Mouse (Mus musculus) lung, embryonic 14.5 days (tissue): ENCODE measurements around the gene Abl2. TPM values are rescaled to one million over a fixed set of nuclear protein-coding genes. Genes with fewer than 3 reads are reported as not detected.

Experiments
- ATAC-seq: fragments of 200-750 bp; cut with Nextera tagmentation; 2 replicates; pipeline ENCODE4 v1.8.0; 2017; ENCODE audit warnings: mild to moderate bottlenecking, moderate TSS enrichment, moderate library complexity; ENCODE audit not compliant: insufficient read depth
- DNase-seq: peaks from one replicate; pipeline ENCODE4 v3.0.0-alpha.2; 2015
- H3K27ac ChIP-seq: fragments of 300-500 bp; sonication (generic); 2 replicates; pipeline ENCODE4 v1.5.1; 2014; ENCODE audit warnings: low read depth, mild to moderate bottlenecking, moderate library complexity
- H3K27me3 ChIP-seq: fragments of 300-500 bp; sonication (generic); 2 replicates; pipeline ENCODE4 v1.6.1; 2014; ENCODE audit warnings: low read length, control low read depth; ENCODE audit not compliant: insufficient read depth
- H3K36me3 ChIP-seq: fragments of 300-500 bp; sonication (generic); 2 replicates; pipeline ENCODE4 v1.6.1; 2014; ENCODE audit warnings: control low read depth; ENCODE audit not compliant: insufficient read depth
- H3K4me1 ChIP-seq: fragments of 300-500 bp; sonication (generic); 2 replicates; pipeline ENCODE4 v1.6.1; 2014; ENCODE audit warnings: antibody characterized with exemption, control low read depth; ENCODE audit not compliant: insufficient read depth
- H3K4me2 ChIP-seq: fragments of 300-500 bp; sonication (generic); 2 replicates; pipeline ENCODE4 v1.6.1; 2014; ENCODE audit warnings: mild to moderate bottlenecking
- H3K4me3 ChIP-seq: fragments of 300-500 bp; sonication (generic); 2 replicates; pipeline ENCODE4 v1.5.1; 2014; ENCODE audit warnings: low read depth, low read length
- H3K9ac ChIP-seq: fragments of 300-500 bp; sonication (generic); 2 replicates; pipeline ENCODE4 v1.6.1; 2014
- H3K9me3 ChIP-seq: fragments of 300-500 bp; sonication (generic); 2 replicates; pipeline ENCODE4 v1.6.1; 2016; ENCODE audit warnings: low read depth, low read length, control low read depth
- CTCF ChIP-seq: IDR thresholded peaks from 2 replicates; pipeline ENCODE4 v1.5.1; 2016; ENCODE audit warnings: antibody characterized with exemption, low read depth
- WGBS: fragments of 180-500 bp; shearing (Covaris S2); extraction: QIAGEN DNeasy Blood & Tissue Kit; methylation state at CpG from one replicate; pipeline ENCODE4 v1.1.7; 2014; 5-methylcytosine and 5-hydroxymethylcytosine counted together
- polyA plus RNA-seq: library from polyadenylated mRNA; unstranded; fragments of >200 nt; fragmentation: Nextera tagmentation; extraction: Ambion mirVana; gene quantifications from 2 replicates; pipeline ENCODE4 v1.2.1, GENCODE M21; 2014

Gene Abl2
- polyA plus RNA-seq, 1 experiment from 2014 or later, result 6.2 TPM

DNA sequence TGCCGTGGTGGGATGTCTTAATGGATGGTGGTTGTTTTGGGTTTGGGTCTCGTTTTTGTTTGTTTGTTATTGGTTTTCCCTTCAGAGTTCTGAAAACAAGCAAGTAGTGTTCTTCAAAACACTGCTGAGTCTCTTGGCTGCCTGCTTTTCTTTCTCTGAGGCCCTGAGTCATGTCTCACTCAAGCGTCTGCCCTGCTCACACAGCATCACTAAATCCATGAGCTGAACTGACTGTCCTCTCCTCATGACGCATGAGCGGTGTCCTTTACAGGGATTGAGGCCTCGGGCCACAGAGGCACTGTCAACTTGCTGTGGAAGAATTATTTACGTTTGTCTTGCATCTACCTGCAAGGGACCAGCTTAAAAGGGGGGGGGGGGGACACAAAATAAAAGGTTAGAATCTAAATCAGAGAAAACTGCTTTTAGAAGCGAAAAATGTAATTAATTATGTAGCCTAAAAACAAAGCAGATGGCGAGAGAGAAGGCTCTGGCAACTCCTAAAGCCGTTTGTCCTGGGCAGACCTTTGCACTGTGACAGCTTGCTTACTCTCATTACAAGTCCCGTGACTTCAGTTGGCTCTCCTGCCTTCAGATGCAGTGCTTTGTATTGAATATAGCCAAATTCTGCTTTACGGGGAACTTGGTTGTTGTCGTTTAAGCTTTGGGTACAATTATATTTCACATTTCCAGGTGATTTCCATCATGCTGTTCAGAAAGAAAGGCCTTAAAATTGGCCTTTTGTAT lies 86.4 kb downstream of the Abl2 start:
- Histone ChIP-seq H3K4me1 (no peaks in the 10 kb centered on the region), H3K4me3 (no peak overlapping the region), H3K9ac (no peak overlapping the region), H3K9me3 (no peaks in the 10 kb centered on the region), H3K36me3 (peaks cover 52% of the 10 kb centered on the region), H3K27ac (no peak overlapping the region), H3K4me2 (no peak overlapping the region), H3K27me3 (no peaks in the 10 kb centered on the region)
- WGBS, result 72% methylated on average over 13 of the region's 13 CpGs
- DNase-seq, result no peak
- ATAC-seq, result no peak
- no peak for TF ChIP-seq CTCF

DNA sequence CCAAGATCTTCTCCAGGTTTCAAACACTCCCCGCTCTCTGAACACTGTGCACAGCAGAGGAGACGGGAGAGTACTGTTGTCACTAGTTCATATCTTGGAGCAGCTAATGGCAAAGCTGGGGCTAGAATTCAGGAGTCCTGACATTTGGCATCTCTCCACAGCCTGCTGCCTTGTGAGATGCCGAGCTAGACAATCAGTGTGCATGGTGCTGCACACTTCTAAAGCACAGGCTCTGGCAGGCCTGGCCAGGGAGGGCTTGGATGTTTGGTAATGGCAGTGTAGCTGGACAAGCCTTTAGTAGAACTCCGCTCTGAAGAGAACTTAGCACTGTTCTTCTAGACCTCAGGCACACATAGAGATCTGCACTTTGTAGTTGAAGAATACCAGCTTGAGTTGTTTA lies 87.4 kb downstream of the Abl2 start:
- TF ChIP-seq CTCF, result no peak
- Histone ChIP-seq H3K4me3 (no peak overlapping the region), H3K4me1 (no peaks in the 10 kb centered on the region), H3K27me3 (no peaks in the 10 kb centered on the region), H3K9ac (no peak overlapping the region), H3K36me3 (peaks cover 45% of the 10 kb centered on the region), H3K4me2 (no peak overlapping the region), H3K27ac (no peak overlapping the region), H3K9me3 (no peaks in the 10 kb centered on the region)
- DNase-seq, result no peak
- no peak for ATAC-seq
- 75% methylated on average over 4 of the region's 4 CpGs for WGBS

DNA sequence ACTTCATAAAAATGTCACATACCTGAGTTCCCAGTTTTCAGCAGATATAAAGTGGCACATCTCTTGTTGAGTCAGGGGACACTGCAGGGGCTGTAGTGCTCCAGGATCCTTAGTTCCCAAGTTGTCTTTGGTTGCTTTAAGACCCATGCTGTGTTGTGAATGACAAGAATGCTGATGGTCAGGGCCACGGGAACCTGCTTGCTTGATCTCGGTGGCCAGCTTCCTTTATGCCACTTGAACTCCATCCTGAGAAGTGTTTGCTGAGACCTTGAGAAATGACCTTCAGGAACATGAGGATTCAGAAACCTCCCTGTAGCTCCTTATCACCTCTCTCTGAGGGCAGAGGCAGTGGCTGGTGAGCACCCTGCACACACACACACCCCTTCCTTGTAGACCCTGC lies 90.1 kb downstream of the Abl2 start:
- Histone ChIP-seq H3K27ac (no peak overlapping the region), H3K4me3 (no peak overlapping the region), H3K36me3 (peaks cover 18% of the 10 kb centered on the region; the same call in 1 of the 2 replicates), H3K9me3 (no peaks in the 10 kb centered on the region), H3K9ac (no peak overlapping the region), H3K4me2 (no peak overlapping the region), H3K27me3 (no peaks in the 10 kb centered on the region), H3K4me1 (no peaks in the 10 kb centered on the region)
- ATAC-seq, result no peak
- no peak for TF ChIP-seq CTCF
- no peak for DNase-seq
- WGBS, result 23% methylated on average over 2 of the region's 2 CpGs

DNA sequence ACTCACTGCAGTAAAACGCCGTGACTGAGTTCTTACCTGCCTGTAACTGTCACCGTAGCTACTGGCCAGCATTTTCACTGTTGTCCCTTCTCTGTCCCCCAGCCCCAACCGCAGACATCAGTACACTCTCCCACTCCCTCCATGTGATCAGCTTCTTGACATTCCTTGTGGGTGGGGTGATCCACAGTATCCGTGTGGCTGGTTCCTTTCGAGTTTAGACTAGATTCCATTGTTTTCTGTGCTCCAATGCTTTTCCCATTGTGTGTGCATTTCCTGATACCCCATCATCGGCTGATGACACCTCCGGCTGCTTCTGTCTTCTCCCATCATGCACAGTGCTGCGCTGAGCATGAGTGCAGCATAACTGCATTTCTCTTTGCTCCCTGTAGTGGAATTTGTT lies 92.0 kb downstream of the Abl2 start:
- Histone ChIP-seq H3K9me3 (no peaks in the 10 kb centered on the region), H3K36me3 (peaks cover 17% of the 10 kb centered on the region; the same call in 1 of the 2 replicates), H3K4me1 (no peaks in the 10 kb centered on the region), H3K4me2 (no peak overlapping the region), H3K27me3 (no peaks in the 10 kb centered on the region), H3K4me3 (no peak overlapping the region), H3K27ac (no peak overlapping the region), H3K9ac (no peak overlapping the region)
- ATAC-seq (no peak), DNase-seq (no peak)
- no peak for TF ChIP-seq CTCF
- 76% methylated on average over 9 of the region's 9 CpGs for WGBS

DNA sequence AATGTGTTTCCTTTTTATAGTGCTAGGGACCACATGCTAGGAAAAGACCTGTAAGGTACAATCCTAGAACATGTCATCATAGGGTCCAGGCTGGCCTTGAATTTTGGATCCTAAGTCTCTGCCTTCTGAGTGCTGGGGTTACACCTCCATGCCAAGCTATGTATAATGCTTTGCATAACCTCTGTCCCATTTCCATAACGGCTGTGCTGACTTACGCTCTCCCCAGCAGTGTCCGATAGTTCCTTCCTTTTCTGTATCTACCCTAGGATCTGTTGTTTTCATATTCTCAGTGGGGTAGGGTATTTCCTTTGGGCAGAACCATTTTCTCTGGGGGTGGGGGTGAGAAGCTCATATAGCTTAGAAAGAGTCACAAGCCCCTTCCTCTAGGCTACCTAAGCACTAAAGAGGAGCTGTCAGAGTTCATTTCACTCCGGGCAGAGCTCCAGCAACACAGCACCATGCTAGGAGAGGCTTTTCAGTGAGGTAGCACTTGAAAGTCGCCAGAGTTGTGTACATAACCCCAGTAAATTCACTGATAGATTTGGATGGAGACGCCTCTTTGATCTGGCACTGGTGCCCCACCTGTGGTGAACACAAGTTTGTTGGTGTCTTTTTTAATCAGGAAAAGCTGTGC lies 93.7 kb downstream of the Abl2 start:
- Histone ChIP-seq H3K9ac (no peak overlapping the region), H3K9me3 (no peaks in the 10 kb centered on the region), H3K27ac (no peak overlapping the region), H3K4me1 (no peaks in the 10 kb centered on the region), H3K4me2 (no peak overlapping the region), H3K27me3 (no peaks in the 10 kb centered on the region), H3K4me3 (no peak overlapping the region), H3K36me3 (peaks cover 14% of the 10 kb centered on the region; the same call in 1 of the 2 replicates)
- DNase-seq (peak; percentile 37), ATAC-seq (no peak)
- no peak for TF ChIP-seq CTCF
- WGBS, result 43% methylated on average over 6 of the region's 6 CpGs

DNA sequence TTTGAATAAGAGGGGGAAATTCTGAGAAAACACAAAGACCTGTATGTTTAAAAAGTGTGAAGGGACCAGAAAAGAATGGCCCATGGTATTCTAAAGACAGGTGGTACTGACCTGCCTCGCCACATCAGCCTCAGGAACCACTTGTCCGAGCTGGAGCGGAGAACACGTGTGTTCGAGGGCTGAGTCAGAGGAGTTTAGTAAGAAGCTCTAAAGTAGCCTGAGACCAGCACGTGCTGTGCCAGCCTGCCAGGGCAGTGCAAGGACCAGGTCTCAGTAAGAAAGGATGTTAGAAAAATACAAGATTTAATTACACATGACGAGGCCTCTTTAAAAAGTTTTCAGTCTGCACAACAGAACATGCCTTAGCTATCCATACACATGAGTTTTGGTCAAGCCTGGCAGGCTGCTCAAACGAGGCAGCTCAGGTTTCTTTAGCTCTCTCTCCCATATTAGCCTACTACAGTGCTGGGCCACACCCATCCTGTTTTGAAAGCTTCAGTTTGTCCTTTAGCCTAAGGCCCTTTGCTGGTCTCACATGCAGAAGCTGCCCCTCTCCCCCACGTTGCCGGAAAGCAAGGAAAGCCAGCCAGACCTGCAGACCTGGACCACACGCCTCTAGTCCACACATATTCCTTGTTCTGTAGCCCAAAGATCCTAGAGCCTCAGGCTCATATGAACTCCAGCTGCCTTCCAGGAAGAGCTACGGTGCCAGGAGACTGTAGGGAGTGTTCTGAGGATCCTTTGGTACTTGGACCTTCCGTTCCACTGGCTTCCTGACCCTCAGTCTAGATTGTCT lies 96.3 kb downstream of the Abl2 start:
- WGBS, result 62% methylated on average over 13 of the region's 13 CpGs
- TF ChIP-seq CTCF, result no peak
- 0 out of 2 replicates have a peak, but pooled peaks cover 3% of the 10 kb centered on the region for H3K36me3 ChIP-seq
- no peaks in the 10 kb centered on the region for H3K9me3 ChIP-seq
- no peak overlapping the region for H3K4me2 ChIP-seq
- no peak overlapping the region for H3K9ac ChIP-seq
- H3K27ac ChIP-seq, result no peak overlapping the region
- H3K27me3 ChIP-seq, result no peaks in the 10 kb centered on the region
- no peaks in the 10 kb centered on the region for H3K4me1 ChIP-seq
- ATAC-seq (no peak), DNase-seq (no peak)
- no peak overlapping the region for H3K4me3 ChIP-seq

DNA sequence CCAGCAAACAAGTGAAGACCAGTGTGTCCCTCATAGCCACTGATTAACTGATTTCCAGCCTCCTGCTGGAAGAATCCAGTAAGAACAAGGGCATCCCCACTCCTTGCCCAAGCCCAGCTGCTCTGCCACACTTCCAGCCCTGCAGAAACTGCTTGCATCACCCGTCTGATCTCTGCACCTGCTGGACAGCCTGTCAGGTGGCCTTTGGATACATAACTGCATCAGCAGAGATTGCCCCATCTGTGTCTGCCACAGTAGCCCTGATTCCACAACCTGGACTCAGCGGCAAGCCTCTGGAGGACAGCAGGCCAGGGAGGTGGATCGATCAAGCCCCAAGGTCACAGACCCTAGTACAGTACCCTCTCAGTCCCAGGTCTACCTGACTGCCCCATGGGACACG lies 98.9 kb downstream of the Abl2 start:
- DNase-seq (no peak), ATAC-seq (no peak)
- Histone ChIP-seq H3K36me3 (no peaks in the 10 kb centered on the region), H3K9ac (no peak overlapping the region), H3K27ac (no peak overlapping the region), H3K4me1 (no peaks in the 10 kb centered on the region), H3K9me3 (no peaks in the 10 kb centered on the region), H3K4me3 (no peak overlapping the region), H3K4me2 (no peak overlapping the region), H3K27me3 (no peaks in the 10 kb centered on the region)
- TF ChIP-seq CTCF, result no peak
- 78% methylated on average over 4 of the region's 4 CpGs for WGBS
